Mouse (Mus musculus): Measurements from ENCODE around the gene Hist1h2bq.

DNA sequence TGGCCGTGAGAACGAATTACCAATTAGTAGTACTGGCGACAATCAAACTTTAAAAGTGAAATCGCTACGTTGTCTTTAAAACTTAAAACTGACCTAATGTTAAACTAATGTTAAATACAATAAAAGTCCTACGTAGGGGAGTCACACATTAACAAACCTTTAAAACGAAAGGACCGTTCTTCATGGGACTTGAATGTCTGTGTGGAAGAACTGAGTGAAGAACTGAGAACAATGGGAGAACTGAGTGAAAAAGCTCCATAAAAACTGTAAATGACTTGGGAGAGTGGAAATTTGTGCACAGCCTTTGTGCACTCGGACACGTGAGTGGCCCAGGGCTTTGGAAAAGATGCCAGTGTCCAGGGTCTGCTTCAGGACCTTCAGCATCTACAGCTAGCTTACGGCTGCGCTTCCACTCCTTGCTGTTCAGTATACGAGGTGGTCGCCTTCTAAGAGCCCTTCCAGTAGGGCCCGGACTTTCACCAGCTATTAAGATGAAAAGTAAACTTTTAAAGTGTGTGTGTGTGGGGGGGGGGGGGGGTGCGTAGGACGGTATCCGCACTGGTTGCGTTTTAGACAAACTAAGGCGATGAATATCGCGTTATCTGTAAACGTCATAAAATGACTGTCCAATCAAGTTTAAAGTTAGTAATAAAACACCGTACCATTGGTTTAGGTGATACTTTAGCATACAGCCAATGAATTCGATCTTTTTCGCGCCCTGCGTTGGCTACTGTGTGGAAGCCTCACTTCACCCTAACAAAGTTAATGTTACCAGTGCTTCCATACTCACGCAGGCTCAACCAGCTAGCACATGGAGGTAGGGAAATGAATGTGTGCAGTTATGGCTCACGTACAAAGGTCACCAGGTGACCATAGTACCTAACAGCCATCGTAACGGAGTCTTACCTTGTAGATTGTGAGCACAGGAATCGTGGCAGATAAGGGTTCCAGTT, 30.9 kb downstream of the Hist1h2bq start:
- TF ChIP-seq CTCF (IDR thresholded peaks at IDR 0.05; ENCODE audit: borderline replicate concordance, insufficient read depth, low read depth, low read length) (no peak), POLR2A (IDR thresholded peaks at IDR 0.05; ENCODE audit: borderline replicate concordance, insufficient read depth, low read length) (peak; percentile 41; the same call in 1 of the 2 replicates)
